Mouse (Mus musculus) urinary bladder, postnatal 4 days (tissue): ENCODE measurements around the gene Rapgefl1.

Experiments
- DNase-seq, 2 experiments: peaks; one replicate each; pipeline ENCODE4 v3.0.0; 2021 to 2022; ENCODE audit warnings: low spot score in 2 of 2

Gene Rapgefl1

DNA sequence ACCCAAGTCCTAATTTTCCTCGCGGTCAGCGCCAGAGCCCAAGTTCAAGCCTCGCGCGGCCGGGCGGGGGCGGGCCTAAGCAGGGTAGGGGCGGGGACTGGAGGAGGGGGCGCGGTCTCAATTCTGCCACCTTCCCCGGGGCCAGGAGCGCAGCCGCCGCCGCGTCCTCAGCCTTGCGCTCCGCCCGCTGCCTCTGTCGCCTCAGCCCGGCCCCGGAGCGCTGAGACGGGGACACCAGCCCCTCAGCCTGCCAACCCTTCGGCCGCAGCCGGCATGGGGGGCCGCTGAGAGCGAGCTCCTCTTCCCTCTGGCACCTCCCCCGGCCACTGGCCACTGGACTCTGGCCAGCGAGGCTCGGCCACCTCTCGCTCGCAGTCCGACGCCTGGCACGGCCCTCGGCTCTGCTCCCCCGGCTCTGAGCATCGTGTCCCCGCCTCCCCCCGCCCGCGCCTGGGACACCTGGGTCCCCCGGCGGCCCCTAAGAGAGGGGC, at the start of gene Rapgefl1:
TSS of gene Rapgefl1 (plus strand) at position 135 of the 491 bp plus-strand sequence.
- peak; percentile 75 to 83 for DNase-seq

DNA sequence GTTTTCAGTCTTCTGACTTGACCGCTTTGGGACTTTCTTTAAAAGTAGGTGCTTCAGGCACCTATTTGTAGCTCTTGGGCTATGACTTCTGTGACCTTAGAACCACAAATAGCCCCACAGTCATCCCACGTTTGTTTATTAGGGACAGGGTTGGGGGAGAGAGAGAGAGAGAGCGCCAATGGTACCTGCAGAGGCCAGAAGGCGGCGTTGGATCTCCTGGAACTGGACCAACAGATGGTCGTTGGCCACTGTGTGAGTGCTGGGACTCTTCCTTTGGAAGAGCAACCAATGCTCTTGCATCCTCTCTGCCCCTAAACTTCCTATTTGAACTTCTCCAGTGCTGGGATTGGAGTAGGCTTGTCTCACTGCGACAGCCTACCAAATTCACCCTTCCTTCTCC, 49.4 kb upstream of the Rapgefl1 start:
- DNase-seq = no peak

DNA sequence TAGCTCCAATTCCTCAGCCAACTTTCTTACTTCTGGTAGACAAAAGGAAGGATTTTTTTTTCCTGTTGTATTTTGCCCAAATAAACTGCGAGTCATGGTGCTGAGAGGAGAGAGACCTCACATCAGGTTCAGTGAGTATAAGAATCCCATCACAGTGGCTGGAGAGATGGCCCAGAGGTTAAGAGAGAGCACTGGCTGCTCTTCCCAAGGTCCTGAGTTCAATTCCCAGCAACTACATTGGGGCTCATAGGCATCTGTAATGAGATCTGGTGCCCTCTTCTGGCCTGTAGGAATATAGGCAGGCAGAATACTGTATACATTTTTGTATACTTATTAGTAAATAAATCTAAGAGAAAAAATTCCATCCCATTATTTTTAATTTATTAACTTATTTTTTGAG, 48.9 kb upstream of the Rapgefl1 start:
- DNase-seq = no peak

DNA sequence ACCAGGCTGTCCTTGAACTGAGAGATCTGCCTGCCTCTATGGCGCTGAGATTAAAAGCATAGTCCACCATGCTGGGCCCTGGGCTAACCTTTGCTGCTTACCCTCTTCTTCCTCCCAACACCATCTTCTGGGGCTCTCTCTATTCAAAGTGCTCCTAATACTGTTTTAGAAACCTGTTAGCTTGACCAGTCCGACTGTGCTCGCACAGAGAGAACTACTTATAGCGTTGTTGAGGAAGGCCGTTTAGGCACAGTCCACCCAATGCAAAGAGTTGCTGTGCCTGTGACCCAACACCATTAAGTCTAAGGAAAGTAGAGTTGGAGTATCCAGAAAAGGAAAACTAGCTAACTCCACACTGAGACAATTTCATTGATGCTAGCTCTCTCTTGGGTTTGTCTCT, 48.4 kb upstream of the Rapgefl1 start:
- DNase-seq = no peak

DNA sequence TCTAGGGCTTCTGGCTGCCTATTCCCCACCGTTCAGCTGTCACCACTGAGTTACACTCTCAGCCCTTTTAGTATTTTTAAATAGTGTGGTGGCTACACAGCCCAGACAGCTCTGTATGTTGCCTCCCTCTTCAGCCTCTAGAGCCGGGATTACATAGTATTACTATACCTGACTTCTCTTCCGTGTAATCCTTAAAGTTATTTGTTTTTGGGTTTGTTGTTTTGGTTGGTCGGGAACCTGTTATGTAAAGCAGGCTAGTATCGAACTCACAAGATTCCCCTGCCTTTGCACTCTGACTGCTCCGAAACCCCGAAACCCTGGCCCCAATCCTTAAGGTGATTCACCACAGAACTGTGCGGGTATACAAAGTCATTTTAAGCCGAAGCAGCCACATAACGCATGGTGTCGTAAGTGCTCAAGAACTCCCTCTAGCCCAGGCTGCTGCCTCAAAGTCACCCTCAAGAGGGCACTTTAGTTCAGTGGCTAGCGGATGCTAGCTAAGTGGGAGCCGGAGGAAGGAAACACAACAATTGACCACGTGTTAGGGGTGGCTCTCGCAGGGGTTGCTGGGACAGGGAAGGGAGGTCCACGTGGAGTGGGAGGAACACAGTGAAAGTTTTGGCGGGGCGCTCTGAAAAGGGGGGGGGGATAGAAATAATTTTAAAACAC, 47.9 kb upstream of the Rapgefl1 start:
- DNase-seq = peak; percentile 84 to 86

DNA sequence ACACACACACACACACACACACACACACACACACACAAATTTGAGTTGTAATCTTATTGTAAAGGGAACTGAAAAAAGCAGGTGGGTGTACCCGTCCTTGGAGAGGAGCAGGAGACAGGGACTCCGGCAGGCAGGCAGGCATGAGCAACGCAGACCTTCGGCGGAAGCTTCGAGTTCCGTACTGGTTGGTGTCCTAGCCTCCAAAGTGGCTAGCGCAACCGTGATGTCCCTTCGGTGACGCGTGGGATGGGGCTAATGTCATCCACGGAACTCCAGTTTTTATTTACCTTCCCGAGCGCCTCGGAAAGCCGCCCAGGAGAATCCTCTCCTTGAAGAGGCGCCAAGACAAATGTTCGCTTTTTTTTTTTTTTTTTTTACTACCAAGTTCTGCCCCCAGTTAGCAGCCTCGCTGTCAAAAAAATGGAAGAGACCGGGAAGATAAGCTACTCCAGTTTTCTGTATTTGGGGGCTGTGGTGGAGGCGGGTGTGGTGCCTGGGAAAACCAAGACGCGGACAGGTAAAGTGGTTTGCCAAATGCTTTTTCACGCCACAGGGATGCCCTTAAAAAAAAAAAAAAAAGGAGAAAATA, 47.3 kb upstream of the Rapgefl1 start:
- DNase-seq = no peak

DNA sequence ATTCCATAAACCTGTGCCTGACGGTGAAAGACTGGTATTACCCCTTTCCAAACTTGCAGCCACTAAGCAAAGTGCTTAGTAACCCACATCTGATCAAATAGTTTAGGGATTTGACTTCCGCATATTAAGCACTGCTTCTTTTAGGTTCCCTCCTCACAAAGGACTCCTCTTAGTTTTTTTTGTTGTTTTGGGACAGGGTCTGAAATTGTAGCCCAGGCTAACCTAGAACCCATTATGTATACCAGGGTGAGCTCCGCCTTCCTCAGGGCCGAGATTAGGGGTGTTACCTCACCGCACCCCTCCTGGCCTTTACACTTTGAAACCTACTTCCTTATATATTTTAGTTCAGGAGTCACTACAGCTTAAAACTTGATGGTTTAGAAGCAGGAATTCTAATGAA, 46.8 kb upstream of the Rapgefl1 start:
- DNase-seq = no peak

DNA sequence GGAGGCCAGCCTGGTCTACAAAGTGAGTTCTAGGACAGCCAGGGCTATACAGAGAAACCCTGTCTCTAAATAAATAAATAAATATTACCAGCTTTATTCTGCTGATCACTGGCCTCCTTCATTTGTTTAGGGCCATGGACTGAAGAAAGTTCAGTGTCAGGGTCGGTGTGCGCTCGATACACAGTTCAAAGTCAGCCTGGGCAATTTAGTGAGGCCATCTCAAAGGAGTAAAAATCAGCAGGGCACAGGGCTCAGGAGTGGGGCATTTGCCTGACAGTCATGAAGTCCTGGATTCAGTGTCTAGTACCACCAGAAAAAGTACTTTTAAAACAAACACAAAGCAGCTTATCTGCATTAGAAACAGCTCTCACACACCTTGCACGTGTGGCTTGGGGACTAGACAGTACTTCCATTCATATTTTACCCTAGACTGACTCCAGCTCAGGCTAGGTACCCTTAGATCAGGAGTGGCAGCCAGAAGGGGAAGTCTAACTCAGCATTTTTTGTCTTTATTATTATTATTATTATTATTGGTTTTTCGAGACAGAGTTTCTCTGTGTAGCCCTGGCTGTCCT, 45.9 kb upstream of the Rapgefl1 start:
- no peak for DNase-seq

DNA sequence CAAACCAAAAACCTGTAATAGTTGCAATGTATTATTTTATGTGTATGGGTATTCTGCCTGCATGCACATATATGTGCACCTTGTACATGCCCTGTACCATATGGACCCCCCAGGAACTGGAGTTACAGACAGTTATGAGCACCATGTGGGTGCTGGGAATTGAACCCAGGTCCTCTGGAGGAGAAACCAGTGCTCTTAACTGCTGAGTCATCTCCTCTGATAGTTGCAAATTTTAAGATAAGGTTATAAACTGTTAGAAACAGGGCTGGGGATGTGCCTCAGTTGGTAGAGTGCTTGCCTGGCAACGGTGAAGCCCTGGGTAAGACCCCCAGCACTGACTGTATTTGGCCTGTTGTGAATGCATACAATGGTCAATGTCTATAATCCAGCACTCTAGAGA, 45.1 kb upstream of the Rapgefl1 start:
- DNase-seq = no peak

DNA sequence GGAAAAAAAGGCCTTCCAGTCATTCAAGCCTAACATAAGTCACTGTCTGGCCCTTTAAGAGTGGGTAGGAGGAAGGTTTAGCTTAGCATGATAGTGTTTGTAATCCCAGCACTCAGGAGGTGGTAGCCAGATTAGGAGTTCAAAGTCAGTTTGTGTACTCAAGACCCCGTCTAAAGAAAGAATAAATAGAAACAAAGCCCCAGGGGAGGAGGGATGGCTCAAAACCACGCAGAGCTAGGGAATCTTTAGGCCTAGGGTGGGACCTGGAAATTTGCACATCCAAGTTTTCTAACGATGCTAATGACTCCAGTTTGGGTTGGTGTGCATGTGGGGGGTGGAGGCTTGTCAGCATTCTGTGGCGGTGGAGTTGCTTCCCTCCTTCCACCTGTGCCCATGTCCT, 44.5 kb upstream of the Rapgefl1 start:
- DNase-seq = no peak

DNA sequence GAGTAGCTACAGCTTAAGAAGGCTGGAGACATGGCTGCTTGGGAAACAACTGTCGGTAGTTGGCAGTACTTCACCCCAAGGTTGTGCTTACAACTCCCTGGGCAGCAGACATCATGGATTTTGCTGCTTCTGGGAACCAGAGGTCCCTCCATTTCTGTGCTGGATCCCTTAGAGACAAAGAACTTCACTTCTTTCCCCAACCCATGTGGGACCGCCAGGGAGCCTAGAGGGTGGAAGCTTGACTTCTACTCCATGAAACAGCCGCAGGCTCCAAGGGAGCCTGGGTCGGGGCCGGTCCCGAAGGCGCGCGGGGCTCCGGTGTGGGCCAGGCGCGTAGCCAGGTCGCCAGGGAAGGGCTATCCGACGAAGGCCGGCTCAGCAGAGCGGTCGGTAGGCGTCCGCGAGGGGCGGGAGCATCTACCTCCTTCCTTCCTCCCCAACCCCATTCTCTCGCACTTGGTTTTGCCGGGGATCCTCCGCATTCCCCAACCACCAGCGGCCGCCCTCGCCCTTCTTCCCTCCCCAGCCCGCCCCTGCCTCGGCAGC, 42.0 kb upstream of the Rapgefl1 start:
- no peak for DNase-seq

DNA sequence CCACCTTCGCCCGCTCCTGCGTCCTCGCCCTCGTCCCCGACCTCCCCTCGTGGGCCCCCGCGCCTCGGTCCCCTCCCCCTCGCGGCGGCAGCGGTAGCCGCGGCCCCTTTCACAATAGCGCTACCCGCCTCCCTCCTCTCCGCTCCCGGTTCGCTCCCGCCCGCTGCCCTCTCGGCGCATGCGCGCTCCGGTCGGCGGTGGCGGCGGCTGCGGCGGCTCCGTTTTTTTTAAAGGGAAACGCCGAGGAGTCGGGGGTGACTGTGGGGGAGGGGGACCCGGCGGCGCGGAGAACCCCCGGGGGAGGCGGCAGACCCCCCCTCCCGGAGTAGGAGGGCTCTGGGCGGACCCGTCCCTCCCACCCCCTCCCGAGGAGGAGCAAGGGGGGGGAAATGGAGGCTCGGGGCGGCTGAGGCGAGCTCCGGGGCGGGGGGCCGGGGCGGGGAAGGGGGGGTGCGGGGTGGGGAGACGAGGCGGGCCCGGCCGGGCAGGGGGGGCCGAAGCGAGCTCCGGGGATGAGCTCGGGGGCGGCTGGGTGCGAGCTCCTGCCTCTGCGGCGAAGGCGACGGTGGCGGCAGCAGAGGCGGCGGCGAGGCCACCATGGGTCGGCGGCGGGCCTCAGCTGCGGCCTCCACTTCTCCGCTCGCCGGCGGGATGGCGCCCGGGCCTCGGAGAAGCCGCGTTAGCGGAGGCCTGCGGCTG, 41.4 kb upstream of the Rapgefl1 start, which contains the start of gene Msl1:
TSS of gene Msl1 (plus strand) at position 502 of the 699 bp plus-strand sequence.
- peak; percentile 88 to 89 for DNase-seq

DNA sequence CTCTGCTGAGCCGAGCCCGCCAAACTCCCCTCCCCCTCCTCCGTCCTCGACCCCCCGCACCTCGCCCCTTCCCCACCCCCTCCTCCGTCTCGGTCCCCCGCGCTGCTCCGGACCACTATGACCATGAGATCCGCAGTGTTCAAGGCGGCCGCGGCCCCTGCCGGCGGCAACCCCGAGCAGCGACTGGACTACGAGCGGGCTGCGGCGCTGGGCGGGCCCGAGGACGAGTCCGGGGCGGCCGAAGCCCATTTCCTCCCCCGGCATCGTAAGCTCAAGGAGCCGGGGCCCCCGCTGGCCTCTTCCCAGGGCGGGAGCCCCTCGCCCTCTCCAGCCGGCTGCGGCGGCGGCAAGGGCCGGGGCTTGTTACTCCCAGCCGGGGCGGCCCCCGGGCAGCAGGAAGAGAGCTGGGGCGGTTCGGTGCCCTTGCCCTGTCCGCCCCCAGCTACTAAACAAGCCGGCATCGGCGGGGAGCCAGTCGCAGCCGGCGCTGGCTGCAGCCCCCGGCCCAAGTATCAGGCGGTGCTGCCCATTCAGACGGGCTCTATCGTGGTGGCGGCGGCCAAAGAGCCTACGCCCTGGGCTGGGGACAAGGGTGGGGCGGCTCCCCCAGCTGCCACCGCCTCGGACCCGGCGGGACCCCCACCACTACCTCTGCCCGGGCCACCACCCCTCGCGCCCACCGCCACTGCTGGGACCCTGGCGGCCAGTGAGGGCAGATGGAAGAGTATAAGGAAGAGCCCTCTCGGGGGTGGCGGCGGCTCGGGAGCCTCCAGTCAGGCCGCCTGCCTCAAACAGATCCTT, 40.7 kb upstream of the Rapgefl1 start:
- DNase-seq = no peak

DNA sequence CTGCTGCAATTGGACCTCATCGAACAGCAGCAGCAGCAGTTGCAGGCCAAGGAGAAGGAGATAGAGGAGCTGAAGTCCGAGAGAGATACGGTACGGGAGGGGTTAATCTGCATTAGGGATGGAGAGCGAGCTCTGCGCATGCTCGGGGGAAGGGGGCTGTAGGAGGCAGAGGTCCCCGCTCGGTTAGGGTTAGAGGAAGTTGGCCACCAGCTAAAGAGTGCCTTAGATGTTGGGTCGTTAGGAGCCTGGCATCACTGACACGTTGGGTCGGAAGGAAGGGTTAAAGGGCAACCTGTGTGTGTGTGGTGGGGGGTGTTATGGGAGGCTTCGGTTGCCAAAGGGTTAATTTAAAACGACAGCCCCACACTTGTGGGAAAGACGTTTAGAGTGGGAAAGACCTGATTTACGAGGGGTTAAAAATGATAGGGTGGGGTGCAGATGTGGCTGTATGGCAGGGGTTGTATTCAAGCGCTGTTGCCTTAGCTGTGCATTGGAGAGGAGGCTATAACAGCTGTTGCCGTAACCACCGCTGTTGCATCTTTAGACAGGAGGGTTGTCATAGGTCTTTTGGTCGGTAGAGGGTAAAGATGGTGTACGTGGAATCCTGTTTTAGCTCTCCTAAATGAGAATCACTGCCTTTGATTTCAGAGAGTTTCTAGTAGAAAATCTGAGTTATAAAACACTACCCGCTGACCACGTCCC, 39.9 kb upstream of the Rapgefl1 start:
- DNase-seq = peak; percentile 69 to 76

DNA sequence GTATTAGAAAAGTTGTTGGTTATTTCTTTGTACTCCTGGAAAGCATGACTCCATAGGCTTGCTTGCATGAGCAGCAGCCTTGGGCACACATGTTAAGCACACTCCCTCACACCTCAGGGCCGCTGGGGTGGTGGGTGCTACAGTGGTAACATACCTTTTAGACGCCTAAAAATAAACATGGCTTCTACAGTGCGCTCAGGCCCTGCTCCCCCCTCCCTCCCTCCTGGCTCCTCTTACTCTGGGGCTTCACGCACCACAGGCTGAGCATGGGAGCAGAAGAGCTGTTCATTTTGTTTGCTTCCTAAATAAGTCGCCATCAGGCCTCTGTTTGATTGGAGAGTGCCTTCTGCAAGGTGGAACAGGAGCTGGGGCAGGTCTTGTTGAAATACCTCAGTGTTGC, 39.3 kb upstream of the Rapgefl1 start:
- no peak for DNase-seq

DNA sequence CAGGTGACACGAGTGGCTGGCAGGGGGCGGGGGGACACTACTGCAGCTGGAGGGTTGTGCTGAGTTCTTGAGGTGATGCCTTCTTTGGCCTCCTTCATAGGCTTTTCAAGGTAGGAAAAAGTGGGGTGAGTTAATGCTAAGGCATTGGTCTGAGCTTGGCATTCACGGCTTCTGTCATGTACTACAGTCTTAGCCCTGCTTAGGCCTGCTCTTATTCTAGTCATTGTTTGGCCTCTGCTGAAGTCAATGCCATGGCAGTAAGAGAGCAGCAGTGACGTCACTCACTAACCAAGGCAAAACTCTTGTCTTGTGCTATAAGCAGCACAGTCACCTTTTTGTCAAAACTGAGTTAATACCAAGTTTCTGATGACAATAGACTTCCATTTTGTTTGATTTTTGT, 38.7 kb upstream of the Rapgefl1 start:
- no peak for DNase-seq

DNA sequence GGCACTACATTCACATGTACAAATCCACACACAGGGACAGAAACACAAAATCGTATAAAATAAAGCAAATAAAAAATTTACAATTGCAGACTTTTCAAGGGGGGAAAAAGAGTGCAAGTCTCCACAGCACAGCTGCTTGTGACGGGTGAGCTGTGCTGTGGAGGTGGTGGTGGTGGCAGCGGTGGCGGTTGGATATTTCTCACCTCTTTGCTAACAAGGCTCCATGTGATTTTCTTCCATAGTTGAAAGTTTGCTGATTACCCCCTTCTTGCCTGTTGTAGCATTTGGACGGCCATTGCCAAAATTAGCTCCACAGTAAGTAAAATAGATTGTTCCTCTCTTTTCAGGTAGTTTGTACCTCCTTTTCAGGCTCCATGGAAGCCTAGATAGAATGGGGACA, 32.0 kb upstream of the Rapgefl1 start, which contains the start of gene Casc3:
TSS of gene Casc3 (plus strand) at position 301 of the 400 bp plus-strand sequence.
- no peak for DNase-seq

DNA sequence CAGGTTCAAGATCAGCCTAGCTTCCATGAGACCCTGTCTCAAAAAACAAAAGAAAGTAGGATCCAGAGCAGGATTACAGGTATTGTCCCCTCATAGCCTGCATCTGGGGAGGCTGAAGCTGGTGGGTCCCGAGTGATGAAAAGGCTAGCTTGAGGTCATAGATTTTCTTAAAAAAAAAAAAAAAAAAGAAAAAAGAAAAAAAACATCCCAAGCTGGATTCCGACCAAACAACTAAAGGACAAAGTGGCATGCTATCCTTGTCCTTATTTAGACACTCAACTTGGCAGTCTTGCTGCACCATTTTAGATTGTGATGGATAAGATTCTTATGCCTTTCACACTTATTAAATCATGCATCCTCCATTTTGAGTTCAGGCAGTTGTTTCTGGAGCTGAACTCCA, 28.2 kb upstream of the Rapgefl1 start:
- DNase-seq = no peak

DNA sequence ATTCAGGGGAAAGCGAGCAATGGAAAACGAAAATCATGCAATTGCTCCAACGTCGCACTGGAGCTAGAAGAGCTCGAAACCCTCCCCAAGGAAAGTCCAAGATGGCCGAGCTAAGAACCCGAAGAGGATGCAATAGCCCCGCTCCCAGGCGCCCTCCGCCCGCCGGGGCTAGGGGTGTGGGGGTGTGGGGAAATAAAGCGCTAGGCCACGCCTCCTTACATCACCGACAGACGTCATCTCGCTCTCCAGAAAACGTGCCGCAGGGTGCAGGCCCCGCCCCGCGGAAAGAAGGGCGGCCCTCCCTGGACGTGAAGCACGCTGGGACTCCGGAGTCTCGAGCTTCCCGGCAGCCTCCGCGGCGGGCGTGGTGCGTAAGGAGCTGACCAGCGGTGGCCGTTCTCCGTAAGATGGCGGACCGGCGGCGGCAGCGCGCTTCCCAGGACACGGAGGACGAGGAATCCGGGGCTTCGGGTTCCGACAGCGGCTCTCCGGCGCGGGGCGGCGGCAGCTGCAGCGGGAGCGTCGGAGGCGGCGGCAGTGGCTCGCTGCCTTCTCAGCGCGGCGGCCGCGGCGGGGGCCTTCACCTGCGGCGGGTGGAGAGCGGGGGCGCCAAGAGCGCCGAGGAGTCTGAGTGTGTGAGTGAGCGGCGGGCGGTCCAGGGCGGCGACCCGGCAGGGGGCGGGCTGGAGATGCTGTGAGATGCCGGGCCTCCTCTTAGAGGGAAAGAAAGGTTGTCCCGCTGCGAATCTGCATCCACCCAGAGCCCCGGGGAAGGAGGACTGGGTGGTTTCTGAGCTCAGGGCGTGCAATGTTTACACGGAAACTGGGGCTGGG, 26.9 kb upstream of the Rapgefl1 start:
- DNase-seq = peak; percentile 98

DNA sequence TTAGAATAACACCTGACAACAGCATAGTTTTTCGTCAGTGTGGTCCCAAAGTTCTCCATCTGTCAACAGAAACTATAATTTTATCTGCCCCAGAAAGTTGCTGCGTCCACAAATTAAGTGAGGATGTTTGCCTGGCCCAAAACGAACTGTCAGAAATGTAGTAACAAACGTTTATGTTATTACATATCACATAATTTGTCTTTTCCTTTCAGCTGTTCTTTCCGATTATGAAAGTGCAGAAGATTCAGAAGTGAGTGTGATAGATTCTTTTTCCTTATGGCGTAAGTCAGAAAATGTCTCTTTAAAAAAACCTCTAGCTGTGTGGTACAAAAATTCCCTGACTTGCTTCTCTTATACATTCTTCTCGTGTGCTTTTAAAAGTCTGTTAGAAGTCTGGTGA, 25.9 kb upstream of the Rapgefl1 start:
- no peak for DNase-seq
